Mouse (Mus musculus) kidney, embryonic 14.5 days (tissue): ENCODE data around the gene Rad50. TPM values are rescaled to one million over a fixed set of nuclear protein-coding genes. Genes with fewer than 3 reads are reported as not detected.

Experiments
- ATAC-seq: fragments of 200-750 bp; cut with Nextera tagmentation; 2 replicates; pipeline ENCODE4 v1.8.0; 2017; ENCODE audit warnings: moderate number of reproducible peaks, mild to moderate bottlenecking, moderate TSS enrichment, moderate library complexity; ENCODE audit not compliant: low FRiP score, low TSS enrichment
- H3K27ac ChIP-seq: fragments of 300-500 bp; sonication (generic); 2 replicates; pipeline ENCODE4 v1.5.1; 2014; ENCODE audit warnings: low read depth, mild to moderate bottlenecking, low read length, moderate library complexity, mixed read lengths
- H3K27me3 ChIP-seq: fragments of 300-500 bp; sonication (generic); 2 replicates; pipeline ENCODE4 v1.6.1; 2014; ENCODE audit warnings: mild to moderate bottlenecking, low read length; ENCODE audit not compliant: control insufficient read depth, insufficient read depth
- H3K36me3 ChIP-seq: fragments of 300-500 bp; sonication (generic); 2 replicates; pipeline ENCODE4 v1.6.1; 2014; ENCODE audit warnings: low read length, mixed read lengths; ENCODE audit not compliant: control insufficient read depth, insufficient read depth
- H3K4me1 ChIP-seq: fragments of 300-500 bp; sonication (generic); 2 replicates; pipeline ENCODE4 v1.6.1; 2014; ENCODE audit warnings: low read length, mixed read lengths; ENCODE audit not compliant: control insufficient read depth, insufficient read depth
- H3K4me2 ChIP-seq: fragments of 300-500 bp; sonication (generic); replicated peaks from 2 replicates; pipeline ENCODE4 v1.6.1; 2014; ENCODE audit warnings: low read depth, mild to moderate bottlenecking, low read length
- H3K4me3 ChIP-seq: fragments of 300-500 bp; sonication (generic); 2 replicates; pipeline ENCODE4 v1.5.1; 2014; ENCODE audit warnings: mild to moderate bottlenecking, low read length
- H3K9ac ChIP-seq: fragments of 300-500 bp; sonication (generic); 2 replicates; pipeline ENCODE4 v1.6.1; 2014; ENCODE audit warnings: low read depth, mild to moderate bottlenecking, low read length, moderate library complexity
- H3K9me3 ChIP-seq: fragments of 300-500 bp; sonication (generic); 2 replicates; pipeline ENCODE4 v1.6.1; 2016; ENCODE audit warnings: low read length; ENCODE audit not compliant: control insufficient read depth
- WGBS: fragments of 180-500 bp; shearing (Covaris S2); extraction: QIAGEN DNeasy Blood & Tissue Kit; methylation state at CpG from one replicate; pipeline ENCODE4 v1.1.7; 2014; 5-methylcytosine and 5-hydroxymethylcytosine counted together
- polyA plus RNA-seq: library from polyadenylated mRNA; unstranded; fragments of >200 nt; fragmentation: Nextera tagmentation; extraction: Ambion mirVana; gene quantifications from 2 replicates; pipeline ENCODE4 v1.2.1, GENCODE M21; 2014

Gene Rad50
- 18.3 and 26.4 TPM in 2 replicates for polyA plus RNA-seq

DNA sequence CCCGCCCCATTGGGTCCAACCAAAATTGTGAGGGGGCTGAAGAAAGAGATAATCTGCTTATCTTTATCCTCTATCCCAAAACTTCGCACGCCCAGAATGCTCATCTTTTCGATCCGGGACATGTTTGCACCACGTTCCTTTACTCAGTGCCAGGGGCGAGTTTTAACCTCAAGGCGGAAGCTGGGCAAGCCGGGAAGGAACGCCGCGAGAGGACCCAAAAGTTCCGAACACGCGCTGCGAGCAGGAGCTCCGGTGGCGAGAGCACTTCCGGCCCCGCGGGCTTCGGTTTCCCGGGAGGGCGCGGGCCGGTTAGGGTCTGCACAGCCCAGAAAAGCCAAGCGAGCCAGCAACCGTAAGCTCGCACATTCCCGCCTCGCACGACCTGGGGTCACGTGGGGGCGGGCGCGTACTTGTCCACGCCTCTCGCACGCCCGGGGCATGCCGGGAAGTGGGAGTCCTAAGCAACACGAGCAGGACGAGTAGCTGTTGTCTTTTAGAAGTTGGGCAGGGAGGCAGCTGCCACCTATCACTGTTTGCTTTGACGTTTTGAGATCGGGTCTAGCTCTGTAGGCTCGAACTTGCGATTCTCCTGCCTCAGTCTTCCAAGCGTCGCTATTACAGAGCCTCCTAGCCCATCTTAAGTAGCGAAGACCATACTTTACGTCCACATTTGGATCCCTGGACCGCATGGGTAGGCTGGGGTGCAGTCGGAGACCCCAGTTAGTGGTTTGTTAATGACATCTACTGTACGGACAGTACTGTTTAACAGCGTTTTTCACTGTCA is at the start of gene Rad50:
Rad50 (minus strand) TSS at position 386 of the 784 bp plus-strand sequence.
- H3K4me2 ChIP-seq = peak within 1 kb of the TSS; percentile 83
- no peaks in the 10 kb centered on the region for H3K27me3 ChIP-seq
- 4% methylated on average over 55 of the region's 55 CpGs for WGBS
- H3K9me3 ChIP-seq = no peaks in the 10 kb centered on the region
- peaks cover 8% of the 10 kb centered on the region; the same call in 1 of the 2 replicates for H3K36me3 ChIP-seq
- peak; percentile 97 for ATAC-seq
- H3K4me3 ChIP-seq = peak within 1 kb of the TSS; percentile 81
- peaks cover 4% of the 10 kb centered on the region; the same call in 1 of the 2 replicates for H3K4me1 ChIP-seq
- H3K27ac ChIP-seq = peak within 1 kb of the TSS; percentile 83
- peak within 1 kb of the TSS; percentile 82 for H3K9ac ChIP-seq

DNA sequence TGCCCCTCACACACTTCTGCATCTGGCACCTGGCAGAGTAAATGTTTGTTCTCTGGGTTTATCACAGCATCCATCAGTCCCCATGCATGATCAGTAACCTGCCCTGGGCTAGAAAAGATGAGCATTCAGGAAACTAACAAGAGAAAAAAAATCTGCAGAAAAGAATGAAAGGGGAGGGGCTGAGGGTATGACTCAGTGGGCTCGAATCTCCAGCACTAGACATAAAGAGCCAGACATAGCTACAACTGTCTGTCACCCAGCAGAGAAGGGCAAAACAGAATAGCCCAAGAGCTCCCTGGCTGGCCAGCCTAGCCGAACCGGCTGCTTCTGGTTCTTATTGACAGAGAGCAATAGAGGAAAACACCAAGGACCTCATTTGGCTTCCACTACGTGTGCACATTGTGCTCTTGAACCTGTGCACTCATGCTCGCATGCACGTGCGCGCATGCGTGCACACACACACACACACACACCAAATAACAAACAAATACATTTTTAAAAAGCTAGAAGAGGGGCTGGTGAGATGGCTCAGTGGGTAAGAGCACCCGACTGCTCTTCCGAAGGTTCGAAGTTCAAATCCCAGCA is 48.0 kb upstream of the Rad50 start:
- H3K9ac ChIP-seq = no peak overlapping the region
- H3K9me3 ChIP-seq = no peaks in the 10 kb centered on the region
- 85% methylated on average over 12 of the region's 12 CpGs for WGBS
- no peaks in the 10 kb centered on the region for H3K27me3 ChIP-seq
- no peak overlapping the region for H3K27ac ChIP-seq
- ATAC-seq = no peak
- no peaks in the 10 kb centered on the region for H3K36me3 ChIP-seq
- H3K4me3 ChIP-seq = no peak overlapping the region
- H3K4me2 ChIP-seq = no peak overlapping the region
- peaks cover 11% of the 10 kb centered on the region for H3K4me1 ChIP-seq

DNA sequence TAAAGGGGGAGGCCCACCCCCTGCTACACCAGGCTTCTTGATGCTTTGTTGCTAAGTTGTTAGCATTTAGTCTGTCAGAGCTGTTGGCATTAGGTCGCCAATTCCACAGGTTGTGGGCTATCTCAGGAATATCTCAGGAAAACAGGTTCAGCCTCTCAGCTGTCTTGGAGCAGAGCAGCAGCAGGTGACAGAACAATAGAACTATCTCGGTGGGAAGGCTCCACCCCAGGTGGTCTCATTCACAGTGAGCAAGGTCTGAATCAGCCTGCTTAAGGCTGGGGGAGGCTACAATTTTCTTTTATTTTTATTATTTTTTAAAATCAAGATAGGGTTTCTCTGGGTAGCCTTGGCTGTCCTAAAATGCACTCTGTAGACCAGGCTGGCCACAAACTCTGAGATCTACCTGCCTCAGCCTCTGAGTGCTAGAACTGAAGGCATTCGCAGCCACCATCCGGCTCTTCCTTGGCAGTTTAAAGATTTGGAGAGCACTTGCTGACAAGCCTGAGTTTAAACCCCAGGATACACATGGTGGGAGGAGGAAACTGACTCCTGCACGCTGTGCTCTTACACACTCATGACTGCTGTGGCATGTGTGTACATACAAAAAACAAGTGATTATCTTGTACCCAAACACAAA is 42.7 kb upstream of the Rad50 start:
- no peaks in the 10 kb centered on the region for H3K27me3 ChIP-seq
- no peak overlapping the region for H3K4me2 ChIP-seq
- no peaks in the 10 kb centered on the region for H3K36me3 ChIP-seq
- H3K27ac ChIP-seq = no peak overlapping the region
- no peaks in the 10 kb centered on the region for H3K4me1 ChIP-seq
- WGBS = 61% methylated on average over 5 of the region's 5 CpGs
- no peak overlapping the region for H3K4me3 ChIP-seq
- no peak for ATAC-seq
- H3K9ac ChIP-seq = no peak overlapping the region
- no peaks in the 10 kb centered on the region for H3K9me3 ChIP-seq

DNA sequence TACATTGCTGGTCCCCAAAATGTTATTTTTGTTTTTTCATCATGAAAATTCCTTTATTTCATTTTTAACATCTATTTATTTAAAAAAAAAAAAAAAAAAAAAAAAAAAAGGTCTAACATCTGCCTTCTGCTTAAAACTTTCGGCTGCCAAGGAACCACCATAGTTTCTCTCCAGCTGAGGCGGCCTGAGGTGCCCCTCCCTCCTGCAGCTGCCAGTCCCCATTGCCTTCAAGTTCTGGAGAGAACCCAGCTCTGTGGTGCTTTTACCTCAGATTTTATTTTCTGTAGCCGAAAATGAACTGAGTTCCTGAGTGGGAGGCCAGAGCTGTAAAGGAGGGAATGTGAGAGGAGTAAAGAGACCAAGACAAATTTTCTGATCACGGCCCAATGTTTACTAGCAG is 42.2 kb upstream of the Rad50 start:
- Histone ChIP-seq H3K4me2 (no peak overlapping the region), H3K9ac (no peak overlapping the region), H3K36me3 (no peaks in the 10 kb centered on the region), H3K27me3 (no peaks in the 10 kb centered on the region), H3K4me1 (no peaks in the 10 kb centered on the region), H3K4me3 (no peak overlapping the region), H3K27ac (no peak overlapping the region), H3K9me3 (no peaks in the 10 kb centered on the region)
- 66% methylated on average over 4 of the region's 4 CpGs for WGBS
- no peak for ATAC-seq

DNA sequence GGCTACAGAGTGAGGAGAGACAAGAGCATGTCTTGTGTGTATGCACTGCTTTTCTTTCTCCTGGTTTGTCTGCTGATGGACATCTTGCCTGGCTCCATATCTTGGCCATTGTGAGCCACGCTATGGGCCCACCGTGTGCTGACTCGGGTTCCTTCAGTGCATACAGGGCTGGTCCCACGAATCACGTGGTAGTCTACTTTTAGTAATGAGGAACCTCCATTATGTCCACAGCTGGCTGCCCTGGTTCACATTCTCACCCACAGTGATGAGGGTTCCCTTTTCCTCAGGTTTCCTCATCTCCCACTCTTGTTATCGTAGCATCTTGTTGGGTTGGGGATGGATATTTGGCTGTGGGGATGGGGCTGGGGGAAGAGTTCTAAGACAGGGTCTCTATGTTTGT is 41.5 kb upstream of the Rad50 start:
- Histone ChIP-seq H3K4me2 (no peak overlapping the region), H3K27ac (no peak overlapping the region), H3K4me1 (no peaks in the 10 kb centered on the region), H3K4me3 (no peak overlapping the region), H3K36me3 (no peaks in the 10 kb centered on the region), H3K9me3 (no peaks in the 10 kb centered on the region), H3K9ac (no peak overlapping the region), H3K27me3 (no peaks in the 10 kb centered on the region)
- no peak for ATAC-seq
- WGBS = 83% methylated on average over 6 of the region's 6 CpGs

DNA sequence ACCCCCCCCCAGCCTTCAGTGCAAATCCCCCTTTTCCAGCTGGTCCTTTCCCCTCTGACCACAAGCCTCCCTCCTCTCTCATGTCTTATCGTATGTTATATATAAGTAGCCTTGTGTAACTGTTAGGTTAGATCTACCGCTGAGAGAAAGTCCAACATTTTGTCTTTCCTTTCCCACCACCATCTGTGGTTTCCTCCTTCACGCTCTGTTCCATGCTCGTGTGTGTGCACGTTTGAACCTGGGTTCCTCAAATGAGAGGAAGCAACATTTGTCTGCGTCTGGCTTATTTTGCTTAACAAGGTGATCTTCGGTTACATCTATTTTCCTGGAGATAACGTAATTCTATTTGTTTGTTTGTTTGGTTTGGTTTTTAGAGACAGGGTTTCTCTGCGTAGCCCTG is 40.9 kb upstream of the Rad50 start:
- Histone ChIP-seq H3K27ac (no peak overlapping the region), H3K4me1 (no peaks in the 10 kb centered on the region), H3K9me3 (no peaks in the 10 kb centered on the region), H3K9ac (no peak overlapping the region), H3K36me3 (no peaks in the 10 kb centered on the region), H3K4me2 (no peak overlapping the region), H3K4me3 (no peak overlapping the region), H3K27me3 (no peaks in the 10 kb centered on the region)
- ATAC-seq = no peak
- WGBS = 85% methylated on average over 9 of the region's 9 CpGs

DNA sequence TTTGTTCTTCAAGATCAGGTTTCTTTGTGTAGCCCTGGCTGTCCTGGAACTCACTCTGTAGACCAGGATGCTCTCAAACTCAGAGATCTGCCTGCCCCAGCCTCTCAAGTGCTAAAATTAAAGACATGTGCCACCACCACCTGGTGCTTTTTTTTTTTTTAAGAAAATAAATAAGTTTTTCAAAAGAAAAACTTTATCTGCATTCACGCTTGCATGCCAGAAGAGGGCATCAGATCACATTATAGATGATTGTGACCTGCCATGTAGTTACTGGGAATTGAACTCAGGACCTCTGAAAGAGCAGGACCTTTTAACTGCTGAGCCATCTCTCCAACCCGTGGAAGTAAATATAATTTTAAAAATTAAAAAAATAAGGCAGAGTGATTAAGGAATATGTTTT is 38.1 kb upstream of the Rad50 start:
- H3K4me3 ChIP-seq = no peak overlapping the region
- no peaks in the 10 kb centered on the region for H3K27me3 ChIP-seq
- H3K4me2 ChIP-seq = no peak overlapping the region
- ATAC-seq = no peak
- H3K4me1 ChIP-seq = no peaks in the 10 kb centered on the region
- no peaks in the 10 kb centered on the region for H3K36me3 ChIP-seq
- WGBS = 88% methylated on average over 2 of the region's 2 CpGs
- H3K27ac ChIP-seq = no peak overlapping the region
- no peak overlapping the region for H3K9ac ChIP-seq
- H3K9me3 ChIP-seq = no peaks in the 10 kb centered on the region

DNA sequence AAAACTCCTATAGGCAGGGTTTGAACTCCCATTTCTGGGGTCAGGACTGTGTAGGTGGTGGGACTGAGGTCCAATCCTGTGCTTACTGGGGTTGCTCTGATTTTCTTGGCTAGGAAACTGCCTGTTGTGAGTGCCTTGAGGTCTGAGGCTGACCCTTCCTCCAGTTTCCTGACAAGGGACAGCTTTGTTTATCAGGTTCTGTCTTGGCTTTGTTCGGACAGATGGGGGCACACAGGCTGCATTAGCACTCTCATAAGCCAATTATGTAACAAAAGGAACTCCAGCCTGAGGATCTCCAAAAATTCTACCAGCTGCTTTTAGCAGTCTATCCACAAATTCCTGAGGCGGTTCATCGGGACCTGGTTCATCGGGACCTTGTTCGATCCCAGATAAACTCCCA is 35.2 kb upstream of the Rad50 start:
- H3K4me3 ChIP-seq = no peak overlapping the region

DNA sequence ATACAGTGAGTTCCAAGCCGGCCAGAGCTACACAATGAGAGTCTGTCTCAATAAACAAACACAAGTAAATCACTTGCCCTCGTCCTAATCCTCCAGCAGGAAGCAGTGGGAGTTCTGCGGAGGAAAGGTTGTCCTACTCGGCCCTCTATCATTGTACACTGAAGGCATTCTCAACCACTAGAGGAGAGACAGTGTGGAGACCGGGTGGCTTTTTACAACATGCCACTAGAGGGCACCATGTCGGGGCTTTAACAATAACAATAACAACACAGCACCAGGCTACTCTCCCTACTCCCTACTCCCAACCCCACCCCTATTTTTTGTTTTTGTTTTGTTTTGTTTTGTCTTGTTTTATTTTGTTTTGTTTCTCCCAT is 30.4 kb upstream of the Rad50 start:
- no peak overlapping the region for H3K27ac ChIP-seq

More for the DNA sequence above, 35.2 kb upstream of the Rad50 start:
- no peak overlapping the region for H3K27ac ChIP-seq
- no peak overlapping the region for H3K9ac ChIP-seq
- H3K36me3 ChIP-seq = no peaks in the 10 kb centered on the region
- H3K4me2 ChIP-seq = no peak overlapping the region
- H3K27me3 ChIP-seq = no peaks in the 10 kb centered on the region
- WGBS = 50% methylated on average over 5 of the region's 5 CpGs
- no peaks in the 10 kb centered on the region for H3K4me1 ChIP-seq
- no peaks in the 10 kb centered on the region for H3K9me3 ChIP-seq
- no peak for ATAC-seq

More for the DNA sequence above, 30.4 kb upstream of the Rad50 start:
- no peaks in the 10 kb centered on the region for H3K4me1 ChIP-seq
- no peaks in the 10 kb centered on the region for H3K9me3 ChIP-seq
- 36% methylated on average over 6 of the region's 6 CpGs for WGBS
- no peaks in the 10 kb centered on the region for H3K36me3 ChIP-seq
- no peaks in the 10 kb centered on the region for H3K27me3 ChIP-seq
- no peak overlapping the region for H3K4me2 ChIP-seq
- H3K9ac ChIP-seq = no peak overlapping the region
- H3K4me3 ChIP-seq = no peak overlapping the region
- ATAC-seq = peak; percentile 70
